Mouse (Mus musculus): ENCODE results near the gene Txndc15. TPM values are rescaled to one million over a fixed set of nuclear protein-coding genes. Genes with fewer than 3 reads are reported as not detected.
A peak's percentile ranks its signal among the peaks of the same experiment; 100 is the strongest.
"Not testable (repeated sequence)": the region's sequence is repeated elsewhere in the genome, so short reads cannot be mapped to it uniquely, and the experiment has no call there.

Gene Txndc15
- total RNA-seq (2021) = 10 to 100 TPM; 33.6 to 33.7 TPM
- long read RNA-seq, experiment 1, transcript Txndc15-201 (5 exons, 1,527 nt) = major isoform, 60 of 74 reads
- long read RNA-seq, experiment 1, partial matches to known transcripts = 2 of 74 reads
- long read RNA-seq, experiment 1, other reads (novel, unspliced or antisense) = 12 of 74 reads
- long read RNA-seq, experiment 2, transcript Txndc15-201 (5 exons, 1,527 nt) = major isoform, 70 of 82 reads
- long read RNA-seq, experiment 2, partial matches to known transcripts = 1 of 82 reads
- long read RNA-seq, experiment 2, other reads (novel, unspliced or antisense) = 11 of 82 reads

- DNase-seq (ENCODE audit: low spot score in 2 of 2) = peak; percentile 77 to 86
Measured at GRCm38 (mm10) chr13:55714501-55715166, at the start of gene Txndc15. Gene Txndc15 (plus strand): TSS chr13:55714650.

- DNase-seq (ENCODE audit: low spot score in 2 of 2) = peak in 1 of 2 experiments; percentile 24
Measured at GRCm38 (mm10) chr13:55668550-55668949, 45.9 kb upstream of the Txndc15 start.

- no peak for DNase-seq (ENCODE audit: low spot score in 2 of 2)
Measured at GRCm38 (mm10) chr13:55672711-55673110, 41.7 kb upstream of the Txndc15 start.

GRCm38 (mm10) chr13:55677364-55677763, 37.1 kb upstream of the Txndc15 start:
- DNase-seq (ENCODE audit: low spot score in 2 of 2) = no peak

- no peak for DNase-seq (ENCODE audit: low spot score in 2 of 2)
Measured at GRCm38 (mm10) chr13:55682201-55682600, 32.2 kb upstream of the Txndc15 start.

- DNase-seq (ENCODE audit: low spot score in 2 of 2) = no peak
Measured at GRCm38 (mm10) chr13:55683581-55683980, 30.9 kb upstream of the Txndc15 start.

- DNase-seq (ENCODE audit: low spot score in 2 of 2) = no peak
Measured at GRCm38 (mm10) chr13:55686107-55686633, 28.3 kb upstream of the Txndc15 start.

GRCm38 (mm10) chr13:55687927-55688602, 26.4 kb upstream of the Txndc15 start:
- DNase-seq (ENCODE audit: low spot score in 2 of 2) = no peak

GRCm38 (mm10) chr13:55692535-55693242, 21.8 kb upstream of the Txndc15 start, which contains the start of gene B230219D22Rik:
Gene B230219D22Rik (plus strand): TSS chr13:55693124.
- DNase-seq (ENCODE audit: low spot score in 2 of 2) = peak; percentile 89 to 93

- DNase-seq (ENCODE audit: low spot score in 2 of 2) = peak in 1 of 2 experiments; percentile 37
Measured at GRCm38 (mm10) chr13:55693243-55693721, 21.2 kb upstream of the Txndc15 start.

- DNase-seq (ENCODE audit: low spot score in 2 of 2) = no peak
Measured at GRCm38 (mm10) chr13:55694110-55694509, 20.3 kb upstream of the Txndc15 start.

GRCm38 (mm10) chr13:55695989-55696388, 18.5 kb upstream of the Txndc15 start:
- not testable (repeated sequence) for DNase-seq (ENCODE audit: low spot score in 2 of 2)

GRCm38 (mm10) chr13:55704301-55704700, 10.1 kb upstream of the Txndc15 start:
- no peak for DNase-seq (ENCODE audit: low spot score in 2 of 2)

GRCm38 (mm10) chr13:55712846-55713245, 1.6 kb upstream of the Txndc15 start:
- no peak for DNase-seq (ENCODE audit: low spot score in 2 of 2)

- no peak for DNase-seq (ENCODE audit: low spot score in 2 of 2)
Measured at GRCm38 (mm10) chr13:55715167-55715512, 690 bp downstream of the Txndc15 start.

- DNase-seq (ENCODE audit: low spot score in 2 of 2) = no peak
Measured at GRCm38 (mm10) chr13:55715908-55716510, 1.6 kb downstream of the Txndc15 start.

GRCm38 (mm10) chr13:55721516-55721915, 7.1 kb downstream of the Txndc15 start:
- no peak for DNase-seq (ENCODE audit: low spot score in 2 of 2)

GRCm38 (mm10) chr13:55721995-55722394, 7.5 kb downstream of the Txndc15 start:
- no peak for DNase-seq (ENCODE audit: low spot score in 2 of 2)

- no peak for DNase-seq (ENCODE audit: low spot score in 2 of 2)
Measured at GRCm38 (mm10) chr13:55726598-55727119, 12.2 kb downstream of the Txndc15 start.

GRCm38 (mm10) chr13:55727120-55727838, 12.8 kb downstream of the Txndc15 start, which contains the start of gene Pcbd2:
Gene Pcbd2 (plus strand): TSS chr13:55727368.
- DNase-seq (ENCODE audit: low spot score in 2 of 2) = peak; percentile 81 to 87
